Mouse (Mus musculus): Measurements from ENCODE around the gene Uba1. TPM values are rescaled to one million over a fixed set of nuclear protein-coding genes. Genes with fewer than 3 reads are reported as not detected.
A peak's percentile ranks its signal among the peaks of the same experiment; 100 is the strongest.

Uba1 gene
- 278 and 279 TPM in 2 replicates for polyA plus RNA-seq (2014; fragmentation: Nextera tagmentation; extraction: Ambion mirVana)

DNA sequence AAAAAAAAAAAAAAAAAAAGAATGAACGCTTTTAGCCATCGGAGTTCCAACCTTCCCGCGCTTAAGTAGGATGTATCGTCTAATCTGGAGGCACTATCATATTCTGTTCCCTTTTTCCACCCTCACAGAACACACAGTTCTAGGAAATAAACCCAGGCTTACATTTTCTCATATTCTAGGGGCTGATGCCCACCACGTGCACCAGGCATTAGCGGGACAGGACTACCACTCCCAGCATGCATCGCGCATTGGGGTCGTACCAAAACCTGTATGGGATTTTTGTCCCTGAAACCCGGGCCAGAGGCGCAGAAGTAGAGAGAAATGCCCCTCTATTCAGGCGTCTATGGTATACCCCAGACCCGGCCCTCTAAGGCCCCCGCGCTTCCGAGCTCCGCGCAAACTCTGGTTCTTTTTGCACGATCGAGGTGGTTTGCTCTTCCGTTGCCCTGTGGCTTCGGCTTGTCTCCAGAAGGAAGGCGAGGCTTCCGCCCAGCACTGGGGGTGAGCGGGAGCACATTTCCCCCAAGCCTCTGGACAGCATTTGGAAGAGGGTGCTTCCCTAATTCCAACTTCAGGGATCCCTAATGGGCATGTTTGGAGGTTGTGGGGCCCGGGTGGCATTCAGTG is at the start of gene Uba1:
Gene Uba1 (plus strand): TSS at position 301 of the 627 bp plus-strand sequence.
- H3K27ac ChIP-seq (ENCODE audit: low read depth, low read length), result no peak within 1 kb of the TSS

DNA sequence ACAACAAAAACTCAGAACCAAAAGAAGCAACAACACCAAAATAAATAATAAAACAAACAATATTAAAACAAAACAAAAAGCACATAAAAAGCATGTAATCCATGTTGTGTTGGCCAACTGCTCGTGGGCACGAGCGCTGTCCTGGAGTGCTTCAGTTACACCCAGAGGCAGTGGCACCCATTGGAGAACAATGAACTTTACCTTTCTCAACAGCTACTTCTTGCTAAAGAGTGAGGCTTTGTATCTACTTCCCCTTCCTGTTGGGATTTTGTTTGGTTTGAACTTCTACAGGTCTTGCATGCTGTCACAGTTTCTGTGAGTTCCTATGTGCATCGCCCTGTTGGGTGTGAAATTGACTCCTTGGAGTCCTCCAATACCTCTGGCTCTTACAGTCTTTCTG is 49.6 kb upstream of the Uba1 start:
- no peak for DNase-seq (ENCODE audit: low spot score, missing footprints)
- no peak for ATAC-seq (ENCODE audit: low FRiP score)
- WGBS, result 92% methylated on average over 4 of the region's 4 CpGs
- no peak overlapping the region for H3K4me2 ChIP-seq
- no peak overlapping the region for H3K4me3 ChIP-seq (ENCODE audit: low read depth, low read length)
- no peaks in the 10 kb centered on the region for H3K4me1 ChIP-seq (ENCODE audit: control insufficient read depth, insufficient read depth, low read length)
- H3K27ac ChIP-seq (ENCODE audit: low read depth, low read length), result no peak overlapping the region
- H3K9ac ChIP-seq (ENCODE audit: low read length), result no peak overlapping the region
- no peaks in the 10 kb centered on the region for H3K36me3 ChIP-seq (ENCODE audit: control insufficient read depth, insufficient read depth, low read length)
- no peaks in the 10 kb centered on the region for H3K27me3 ChIP-seq (ENCODE audit: control insufficient read depth, insufficient read depth, low read length)
- H3K9me3 ChIP-seq (ENCODE audit: control insufficient read depth, low read length), result no peaks in the 10 kb centered on the region

More for the DNA sequence above, at the start of gene Uba1:
- whole genome bisulfite sequencing, result 13% methylated on average over 27 of the region's 27 CpGs
- H3K4me1 ChIP-seq (ENCODE audit: control insufficient read depth, insufficient read depth, low read length), result peaks cover 3% of the 10 kb centered on the region; the same call in 1 of the 2 replicates
- no peaks in the 10 kb centered on the region for H3K36me3 ChIP-seq (ENCODE audit: control insufficient read depth, insufficient read depth, low read length)
- peak within 1 kb of the TSS; percentile 30 for H3K4me3 ChIP-seq (ENCODE audit: low read depth, low read length)
- ATAC-seq (ENCODE audit: low FRiP score) (peak; percentile 79), DNase-seq (ENCODE audit: low spot score, missing footprints) (peak; percentile 96)
- H3K9ac ChIP-seq (ENCODE audit: low read length), result peak within 1 kb of the TSS; percentile 51; the same call in 1 of the 2 replicates
- no peaks in the 10 kb centered on the region for H3K9me3 ChIP-seq (ENCODE audit: control insufficient read depth, low read length)
- no peaks in the 10 kb centered on the region for H3K27me3 ChIP-seq (ENCODE audit: control insufficient read depth, insufficient read depth, low read length)
- H3K4me2 ChIP-seq, result peak within 1 kb of the TSS; percentile 65

DNA sequence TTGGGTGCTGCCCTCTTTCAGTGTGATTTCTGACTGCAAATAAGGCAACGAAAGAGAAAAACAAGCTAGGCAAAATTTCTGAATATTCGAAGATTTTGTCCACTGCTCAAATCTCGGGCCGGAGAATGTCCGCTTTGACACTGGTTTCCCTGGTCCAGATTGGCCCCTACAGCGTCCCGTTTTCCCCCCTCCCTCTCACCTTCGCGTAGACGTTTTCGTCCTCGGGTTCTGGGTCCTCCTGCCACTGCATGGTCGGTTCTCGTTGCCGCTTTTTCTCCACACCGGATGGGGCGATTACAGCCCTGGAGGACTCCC is 41.3 kb upstream of the Uba1 start:
- peak overlapping the region; percentile 58 for H3K4me3 ChIP-seq (ENCODE audit: low read depth, low read length)
- ATAC-seq (ENCODE audit: low FRiP score), result no peak
- H3K9me3 ChIP-seq (ENCODE audit: control insufficient read depth, low read length), result no peaks in the 10 kb centered on the region; the same call in 1 of the 2 replicates
- H3K4me1 ChIP-seq (ENCODE audit: control insufficient read depth, insufficient read depth, low read length), result no peaks in the 10 kb centered on the region
- H3K27ac ChIP-seq (ENCODE audit: low read depth, low read length), result peak overlapping the region; percentile 69
- peak overlapping the region; percentile 50 for H3K4me2 ChIP-seq
- peak; percentile 84 for DNase-seq (ENCODE audit: low spot score, missing footprints)
- H3K27me3 ChIP-seq (ENCODE audit: control insufficient read depth, insufficient read depth, low read length), result no peaks in the 10 kb centered on the region
- H3K36me3 ChIP-seq (ENCODE audit: control insufficient read depth, insufficient read depth, low read length), result no peaks in the 10 kb centered on the region; the same call in 1 of the 2 replicates
- H3K9ac ChIP-seq (ENCODE audit: low read length), result peak overlapping the region; percentile 61
- 15% methylated on average over 14 of the region's 17 CpGs for WGBS

DNA sequence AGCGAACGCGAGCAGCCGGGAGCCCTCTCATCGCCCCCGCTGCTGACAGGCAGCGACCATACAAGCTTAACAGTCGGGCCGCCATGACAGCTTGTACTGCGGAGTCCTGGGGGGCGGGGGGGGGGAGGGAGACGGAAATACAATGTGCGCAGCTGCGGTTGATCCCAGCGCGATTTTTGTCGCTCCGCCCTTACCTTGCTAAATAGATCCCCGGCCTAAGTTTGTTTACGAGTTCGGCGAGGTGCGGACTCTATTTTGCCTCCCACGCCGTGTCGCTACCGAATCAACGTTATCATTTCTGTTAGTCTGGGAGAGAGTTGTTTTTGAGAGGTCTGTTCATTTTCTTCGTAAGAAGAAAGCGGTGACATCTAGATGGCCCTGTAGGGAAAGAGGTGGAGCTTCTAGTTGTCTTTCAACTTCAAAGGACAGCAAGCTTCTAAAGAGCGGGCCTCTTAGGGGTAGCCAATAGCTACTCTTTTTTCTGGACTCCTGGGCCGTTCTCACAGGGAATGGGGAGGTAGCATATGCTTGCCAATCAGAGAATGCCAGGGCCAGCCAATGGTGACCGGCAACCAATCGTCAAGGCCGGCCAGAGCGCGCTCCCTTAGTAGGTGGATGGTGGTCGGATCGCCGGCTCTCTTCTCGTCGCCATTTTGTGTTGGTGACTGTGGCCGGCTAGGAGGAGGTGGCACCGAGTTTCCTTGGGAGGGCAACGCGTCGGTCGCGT is 40.8 kb upstream of the Uba1 start, which contains the start of the genes Rbm10 and Ndufb11:
Gene Rbm10 (plus strand): TSS at position 328 of the 727 bp plus-strand sequence.
Gene Ndufb11 (minus strand): TSS at position 444 of the 727 bp plus-strand sequence.
- no peaks in the 10 kb centered on the region; the same call in 1 of the 2 replicates for H3K9me3 ChIP-seq (ENCODE audit: control insufficient read depth, low read length)
- H3K4me3 ChIP-seq (ENCODE audit: low read depth, low read length), result peak within 1 kb of the TSS; percentile 58
- H3K4me2 ChIP-seq, result peak within 1 kb of the TSS; percentile 64
- H3K36me3 ChIP-seq (ENCODE audit: control insufficient read depth, insufficient read depth, low read length), result no peaks in the 10 kb centered on the region; the same call in 1 of the 2 replicates
- no peaks in the 10 kb centered on the region for H3K27me3 ChIP-seq (ENCODE audit: control insufficient read depth, insufficient read depth, low read length)
- H3K27ac ChIP-seq (ENCODE audit: low read depth, low read length), result peak within 1 kb of the TSS; percentile 73
- ATAC-seq (ENCODE audit: low FRiP score) (peak; percentile 98), DNase-seq (ENCODE audit: low spot score, missing footprints) (peak; percentile 94)
- H3K4me1 ChIP-seq (ENCODE audit: control insufficient read depth, insufficient read depth, low read length), result no peaks in the 10 kb centered on the region
- WGBS, result 20% methylated on average over 48 of the region's 49 CpGs
- H3K9ac ChIP-seq (ENCODE audit: low read length), result peak within 1 kb of the TSS; percentile 77

DNA sequence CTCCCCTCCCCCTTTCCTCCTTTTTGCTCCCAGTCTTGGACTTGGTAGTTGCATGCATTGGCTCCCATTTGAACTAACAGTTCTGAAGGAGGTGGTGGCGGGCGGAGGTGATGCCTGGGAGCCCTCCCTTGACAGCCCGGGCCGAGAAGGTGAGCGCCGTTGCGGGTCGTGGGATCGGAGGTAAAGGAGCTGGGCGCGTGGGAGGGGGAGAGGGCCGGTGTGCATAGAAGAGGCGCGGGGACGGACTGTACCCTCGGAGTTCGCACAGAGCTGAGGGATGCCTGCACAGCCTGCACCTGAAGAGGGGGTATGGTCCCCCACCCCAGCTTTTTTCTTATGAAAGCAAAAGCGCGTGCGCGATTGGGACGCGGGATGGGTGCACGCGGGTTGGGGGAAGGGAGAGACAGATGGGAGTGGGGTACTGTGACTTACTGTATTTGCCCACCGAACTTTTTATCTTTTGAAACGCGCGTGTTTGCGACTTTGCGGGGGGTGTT is 40.2 kb upstream of the Uba1 start:
- WGBS, result 23% methylated on average over 31 of the region's 31 CpGs
- Histone ChIP-seq H3K27ac (ENCODE audit: low read depth, low read length) (peak overlapping the region; percentile 73), H3K4me3 (ENCODE audit: low read depth, low read length) (peak overlapping the region; percentile 58), H3K4me1 (ENCODE audit: control insufficient read depth, insufficient read depth, low read length) (no peaks in the 10 kb centered on the region), H3K36me3 (ENCODE audit: control insufficient read depth, insufficient read depth, low read length) (no peaks in the 10 kb centered on the region; the same call in 1 of the 2 replicates), H3K4me2 (peak overlapping the region; percentile 64), H3K9me3 (ENCODE audit: control insufficient read depth, low read length) (no peaks in the 10 kb centered on the region; the same call in 1 of the 2 replicates), H3K27me3 (ENCODE audit: control insufficient read depth, insufficient read depth, low read length) (no peaks in the 10 kb centered on the region), H3K9ac (ENCODE audit: low read length) (peak overlapping the region; percentile 77)
- ATAC-seq (ENCODE audit: low FRiP score) (peak; percentile 63), DNase-seq (ENCODE audit: low spot score, missing footprints) (no peak)

DNA sequence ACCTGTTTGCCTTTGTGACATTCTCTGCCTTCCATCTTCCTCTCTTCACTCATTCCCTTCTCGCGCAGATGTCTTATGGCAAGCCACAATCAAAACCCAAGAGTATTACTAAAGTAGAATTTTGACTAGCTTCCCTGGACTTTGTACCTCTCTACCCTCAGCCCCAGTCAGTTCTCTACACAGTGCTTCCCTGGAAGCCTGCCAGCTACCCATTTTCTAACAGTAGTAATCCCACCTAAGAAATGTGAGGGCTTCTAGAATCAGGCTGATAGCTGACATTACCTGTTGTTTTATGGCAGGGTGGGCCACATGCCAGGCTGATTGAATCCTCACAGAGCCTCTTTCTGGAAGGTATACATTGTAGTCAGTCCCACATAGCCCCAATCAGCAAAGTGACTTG is 20.0 kb upstream of the Uba1 start:
- ATAC-seq (ENCODE audit: low FRiP score), result no peak
- no peak overlapping the region for H3K9ac ChIP-seq (ENCODE audit: low read length)
- H3K4me3 ChIP-seq (ENCODE audit: low read depth, low read length), result no peak overlapping the region
- no peak overlapping the region for H3K4me2 ChIP-seq
- no peaks in the 10 kb centered on the region for H3K4me1 ChIP-seq (ENCODE audit: control insufficient read depth, insufficient read depth, low read length)
- H3K27ac ChIP-seq (ENCODE audit: low read depth, low read length), result no peak overlapping the region
- peaks cover 6% of the 10 kb centered on the region for H3K36me3 ChIP-seq (ENCODE audit: control insufficient read depth, insufficient read depth, low read length)
- no peaks in the 10 kb centered on the region for H3K9me3 ChIP-seq (ENCODE audit: control insufficient read depth, low read length)
- H3K27me3 ChIP-seq (ENCODE audit: control insufficient read depth, insufficient read depth, low read length), result no peaks in the 10 kb centered on the region
- WGBS, result 90% methylated on average over 2 of the region's 2 CpGs
- DNase-seq (ENCODE audit: low spot score, missing footprints), result no peak

DNA sequence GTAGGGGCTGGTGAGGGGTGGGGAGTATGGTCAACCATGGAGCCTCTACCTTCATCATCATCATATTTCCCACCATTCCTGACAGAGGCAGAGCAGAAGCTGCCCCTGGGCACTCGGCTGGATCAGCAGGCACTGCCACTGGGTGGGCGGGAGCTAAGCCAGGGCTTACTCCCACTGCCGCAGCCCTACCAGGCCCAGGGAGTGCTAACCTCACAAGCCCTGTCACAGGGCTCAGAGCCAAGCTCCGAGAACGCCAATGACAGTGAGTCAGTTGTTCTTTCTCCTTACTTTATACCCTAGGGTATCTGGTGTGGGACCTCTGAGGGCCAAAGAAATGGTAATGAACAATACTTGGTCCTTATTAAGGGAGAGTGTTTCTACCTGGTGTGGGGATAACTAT is 13.3 kb upstream of the Uba1 start:
- Histone ChIP-seq H3K4me2 (no peak overlapping the region), H3K4me1 (ENCODE audit: control insufficient read depth, insufficient read depth, low read length) (no peaks in the 10 kb centered on the region), H3K27me3 (ENCODE audit: control insufficient read depth, insufficient read depth, low read length) (no peaks in the 10 kb centered on the region), H3K9ac (ENCODE audit: low read length) (no peak overlapping the region), H3K9me3 (ENCODE audit: control insufficient read depth, low read length) (no peaks in the 10 kb centered on the region), H3K27ac (ENCODE audit: low read depth, low read length) (no peak overlapping the region), H3K4me3 (ENCODE audit: low read depth, low read length) (no peak overlapping the region), H3K36me3 (ENCODE audit: control insufficient read depth, insufficient read depth, low read length) (peaks cover 11% of the 10 kb centered on the region)
- DNase-seq (ENCODE audit: low spot score, missing footprints) (no peak), ATAC-seq (ENCODE audit: low FRiP score) (no peak)
- 88% methylated on average over 5 of the region's 5 CpGs for WGBS

DNA sequence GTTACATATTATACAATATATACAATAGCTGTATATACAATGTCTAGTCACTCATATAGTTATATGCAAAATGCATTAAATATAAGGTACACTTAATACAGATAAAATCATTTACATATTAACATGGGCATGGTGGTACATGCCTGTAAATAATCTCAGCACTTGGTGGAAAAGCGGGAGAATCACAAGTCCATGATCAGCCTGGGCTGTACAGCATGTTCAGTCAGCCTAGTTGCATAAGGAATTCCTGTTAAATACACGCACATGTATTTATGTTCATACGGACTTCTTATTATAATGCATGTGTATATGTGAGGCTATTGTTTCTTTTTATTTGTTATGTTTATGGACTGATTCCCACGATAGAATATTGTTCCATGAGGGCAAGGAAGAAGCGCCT is 533 bp upstream of the Uba1 start:
- no peak for DNase-seq (ENCODE audit: low spot score, missing footprints)
- no peak overlapping the region for H3K9ac ChIP-seq (ENCODE audit: low read length)
- ATAC-seq (ENCODE audit: low FRiP score), result no peak
- no peak overlapping the region for H3K4me3 ChIP-seq (ENCODE audit: low read depth, low read length)
- no peaks in the 10 kb centered on the region for H3K9me3 ChIP-seq (ENCODE audit: control insufficient read depth, low read length)
- H3K27me3 ChIP-seq (ENCODE audit: control insufficient read depth, insufficient read depth, low read length), result no peaks in the 10 kb centered on the region
- peak overlapping the region; percentile 65; the same call in 1 of the 2 replicates for H3K4me2 ChIP-seq
- 28% methylated on average over 5 of the region's 5 CpGs for WGBS
- peaks cover 3% of the 10 kb centered on the region; the same call in 1 of the 2 replicates for H3K4me1 ChIP-seq (ENCODE audit: control insufficient read depth, insufficient read depth, low read length)
- H3K27ac ChIP-seq (ENCODE audit: low read depth, low read length), result no peak overlapping the region
- no peaks in the 10 kb centered on the region for H3K36me3 ChIP-seq (ENCODE audit: control insufficient read depth, insufficient read depth, low read length)
